Mouse (Mus musculus): ENCODE results near the gene Phactr3. TPM values are rescaled to one million over a fixed set of nuclear protein-coding genes. Genes with fewer than 3 reads are reported as not detected.

Gene Phactr3
- polyA plus RNA-seq, 1 experiment from 2014 or later = 6.5 TPM

DNA sequence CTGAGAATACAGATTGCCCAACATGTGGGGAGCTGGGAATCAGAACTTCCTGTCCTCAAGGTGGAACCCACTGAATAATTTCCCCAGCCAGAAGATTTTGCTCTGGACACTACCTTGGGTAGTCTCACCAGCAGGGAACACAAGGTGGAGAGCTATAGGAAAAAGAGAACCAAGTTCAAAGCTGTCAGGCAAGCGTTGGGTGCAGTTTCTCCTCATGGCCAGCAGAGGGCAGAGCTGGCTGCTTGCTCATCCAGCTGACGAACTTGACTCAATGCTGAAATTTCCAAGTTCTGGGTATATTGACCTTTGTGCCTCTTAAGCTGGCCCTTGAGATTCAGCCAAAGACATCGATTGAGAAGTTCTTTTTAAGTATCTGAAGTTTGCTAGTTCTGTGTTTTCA lies 18.7 kb downstream of the Phactr3 start:
- Histone ChIP-seq H3K27me3 (peaks cover 23% of the 10 kb centered on the region), H3K27ac (no peak overlapping the region), H3K4me1 (replicated peaks) (peaks cover 6% of the 10 kb centered on the region; the same call in 1 of the 2 replicates), H3K4me2 (no peak overlapping the region), H3K9me3 (replicated peaks) (no peaks in the 10 kb centered on the region), H3K36me3 (no peaks in the 10 kb centered on the region), H3K9ac (no peak overlapping the region), H3K4me3 (no peak overlapping the region)
- ATAC-seq (replicated peaks; ENCODE audit: insufficient number of reproducible peaks, insufficient read depth, low FRiP score, low read depth) = no peak
- WGBS = 6% methylated on average over 3 of the region's 3 CpGs

DNA sequence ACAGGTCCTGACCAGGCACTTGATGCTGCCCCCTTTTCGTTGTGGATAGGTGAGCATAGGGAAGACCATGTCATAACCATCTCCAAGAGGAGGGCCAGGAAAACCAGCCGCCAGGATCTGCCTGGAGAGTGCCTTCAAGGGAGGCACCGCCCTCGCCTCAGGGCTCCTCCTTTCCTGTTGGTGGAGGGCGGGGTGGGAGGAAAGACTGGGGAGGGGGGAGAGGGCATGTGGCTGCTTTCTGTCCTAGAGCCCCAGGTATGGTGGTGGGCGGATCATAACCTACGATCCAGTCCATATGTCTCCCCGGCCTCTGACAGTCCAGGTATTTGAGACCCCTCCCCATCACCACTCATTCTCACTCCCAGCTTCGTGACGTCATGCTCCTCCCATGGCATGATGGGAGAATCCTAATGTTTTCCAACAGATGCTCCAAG lies 22.7 kb downstream of the Phactr3 start:
- no peak overlapping the region for H3K27ac ChIP-seq
- H3K9me3 ChIP-seq (replicated peaks) = no peaks in the 10 kb centered on the region
- 6% methylated on average over 10 of the region's 10 CpGs for WGBS
- H3K36me3 ChIP-seq = no peaks in the 10 kb centered on the region
- peaks cover 48% of the 10 kb centered on the region for H3K27me3 ChIP-seq
- peaks cover 6% of the 10 kb centered on the region; the same call in 1 of the 2 replicates for H3K4me1 ChIP-seq (replicated peaks)
- H3K4me2 ChIP-seq = no peak overlapping the region; the same call in 1 of the 2 replicates
- no peak overlapping the region for H3K9ac ChIP-seq
- H3K4me3 ChIP-seq = no peak overlapping the region
- no peak for ATAC-seq (replicated peaks; ENCODE audit: insufficient number of reproducible peaks, insufficient read depth, low FRiP score, low read depth)

DNA sequence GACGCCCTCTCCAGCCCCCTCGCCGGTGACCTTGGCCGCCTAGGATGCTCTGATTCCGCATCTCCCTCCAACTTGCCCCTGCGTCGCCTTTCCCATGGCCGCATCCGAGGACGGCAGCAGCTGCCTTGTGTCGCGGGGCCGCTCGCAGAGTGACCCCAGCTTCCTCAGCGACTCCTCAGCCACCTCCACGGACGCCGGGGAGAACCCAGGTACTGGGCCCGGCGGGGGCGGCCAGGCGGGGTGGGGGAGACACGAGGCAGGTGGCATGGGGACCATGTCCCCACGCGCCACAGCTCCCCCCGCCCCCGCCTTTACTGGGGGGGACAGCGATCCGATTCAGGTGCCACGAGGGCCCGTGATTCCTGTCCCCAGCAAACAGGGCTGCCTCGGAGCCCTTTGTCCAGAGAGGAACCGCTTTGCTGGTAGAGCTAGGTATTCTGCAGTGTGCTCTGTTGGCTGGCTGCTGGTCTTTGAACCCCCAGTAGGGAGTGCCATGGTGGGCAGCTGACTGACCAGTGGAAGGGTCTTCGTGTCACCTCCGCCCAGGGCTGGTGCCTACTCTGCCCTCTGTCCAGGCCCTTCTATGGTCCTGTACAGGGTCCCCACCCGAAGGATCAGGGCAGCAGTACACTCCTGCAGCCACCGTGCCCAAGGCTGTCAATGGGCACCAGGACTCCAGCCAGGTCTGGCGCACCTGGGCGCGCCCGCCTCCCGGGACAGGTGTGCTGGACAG lies 23.7 kb downstream of the Phactr3 start:
- Histone ChIP-seq H3K4me3 (peak overlapping the region; percentile 26), H3K27ac (no peak overlapping the region), H3K4me2 (peak overlapping the region; percentile 55), H3K27me3 (peaks cover 53% of the 10 kb centered on the region), H3K9me3 (replicated peaks) (no peaks in the 10 kb centered on the region), H3K4me1 (replicated peaks) (peaks cover 6% of the 10 kb centered on the region; the same call in 1 of the 2 replicates), H3K9ac (no peak overlapping the region), H3K36me3 (no peaks in the 10 kb centered on the region)
- ATAC-seq (replicated peaks; ENCODE audit: insufficient number of reproducible peaks, insufficient read depth, low FRiP score, low read depth) = no peak; the same call in 1 of the 2 replicates
- 12% methylated on average over 42 of the region's 42 CpGs for WGBS

DNA sequence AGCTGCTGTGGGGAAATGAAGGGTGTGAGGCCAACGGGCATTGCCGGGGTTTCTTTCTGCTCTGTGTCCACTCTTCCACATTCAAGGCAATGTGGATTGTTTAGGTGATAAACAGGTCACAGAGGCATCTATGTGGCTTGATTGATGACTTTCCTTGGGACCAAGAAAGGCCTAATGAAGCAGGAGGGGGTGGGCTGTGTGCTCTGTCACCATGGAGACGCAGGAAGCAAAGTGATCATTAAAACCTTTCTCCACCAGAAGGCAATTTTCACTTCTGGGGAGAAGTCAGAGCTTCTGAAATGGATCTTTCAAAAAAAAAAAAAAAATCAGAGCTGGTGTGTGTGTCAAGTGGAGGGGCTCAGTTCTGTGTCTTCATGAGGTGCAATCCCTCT lies 24.2 kb downstream of the Phactr3 start:
- Histone ChIP-seq H3K36me3 (no peaks in the 10 kb centered on the region), H3K27ac (no peak overlapping the region), H3K4me3 (no peak overlapping the region), H3K9me3 (replicated peaks) (no peaks in the 10 kb centered on the region), H3K27me3 (peaks cover 54% of the 10 kb centered on the region), H3K9ac (no peak overlapping the region), H3K4me2 (no peak overlapping the region), H3K4me1 (replicated peaks) (peaks cover 6% of the 10 kb centered on the region; the same call in 1 of the 2 replicates)
- no peak for ATAC-seq (replicated peaks; ENCODE audit: insufficient number of reproducible peaks, insufficient read depth, low FRiP score, low read depth)
- WGBS = 37% methylated on average over 3 of the region's 3 CpGs

DNA sequence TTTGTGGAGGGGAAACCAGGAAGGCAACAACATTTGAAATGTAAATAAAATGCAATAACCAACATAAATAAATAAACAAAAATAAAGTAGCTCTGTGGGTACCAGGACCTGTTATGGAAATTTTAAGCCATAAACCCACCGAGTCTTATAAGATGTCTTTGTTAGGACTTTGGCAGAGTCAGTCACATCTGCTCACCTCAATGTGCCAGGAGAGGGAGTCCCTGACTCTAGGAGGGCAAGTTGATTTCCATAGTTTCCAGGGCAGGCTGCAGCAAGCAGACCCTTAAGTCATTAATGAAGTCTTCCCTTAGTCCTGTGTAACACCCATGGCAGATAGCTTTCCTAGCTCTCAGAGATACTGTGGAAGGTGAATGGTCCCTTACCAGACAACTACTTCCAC lies 25.1 kb downstream of the Phactr3 start:
- ATAC-seq (replicated peaks; ENCODE audit: insufficient number of reproducible peaks, insufficient read depth, low FRiP score, low read depth) = no peak
- H3K9me3 ChIP-seq (replicated peaks) = no peaks in the 10 kb centered on the region
- no peak overlapping the region for H3K27ac ChIP-seq
- no peak overlapping the region for H3K4me3 ChIP-seq
- no peak overlapping the region for H3K4me2 ChIP-seq
- peaks cover 6% of the 10 kb centered on the region; the same call in 1 of the 2 replicates for H3K4me1 ChIP-seq (replicated peaks)
- H3K9ac ChIP-seq = no peak overlapping the region
- WGBS = 73% methylated on average over 1 of the region's 1 CpGs
- peaks cover 53% of the 10 kb centered on the region for H3K27me3 ChIP-seq
- no peaks in the 10 kb centered on the region for H3K36me3 ChIP-seq

DNA sequence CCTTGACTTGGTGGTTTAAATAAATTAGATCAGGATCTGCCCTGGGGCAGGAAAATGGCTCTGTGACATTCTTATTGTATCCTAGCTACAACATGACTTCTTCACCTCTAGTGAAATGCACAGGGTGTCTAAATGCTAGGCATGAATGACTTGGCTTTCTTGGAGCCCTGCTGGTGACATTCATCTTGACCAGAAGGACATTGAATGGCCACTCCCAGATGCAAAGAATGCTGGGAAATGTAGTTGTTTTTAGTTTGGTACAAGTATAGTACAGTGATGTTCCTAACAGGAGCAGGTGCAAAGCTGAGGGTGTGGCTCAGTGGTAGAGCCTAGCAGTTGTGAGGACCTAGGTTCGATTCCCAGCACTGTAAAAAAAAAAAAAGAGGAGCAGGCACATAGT lies 30.5 kb downstream of the Phactr3 start:
- Histone ChIP-seq H3K4me3 (no peak overlapping the region), H3K9ac (no peak overlapping the region), H3K9me3 (replicated peaks) (no peaks in the 10 kb centered on the region), H3K4me2 (no peak overlapping the region), H3K27me3 (peaks cover 20% of the 10 kb centered on the region), H3K4me1 (replicated peaks) (no peaks in the 10 kb centered on the region), H3K36me3 (no peaks in the 10 kb centered on the region), H3K27ac (no peak overlapping the region)
- ATAC-seq (replicated peaks; ENCODE audit: insufficient number of reproducible peaks, insufficient read depth, low FRiP score, low read depth) = no peak
- WGBS = 57% methylated on average over 1 of the region's 1 CpGs

DNA sequence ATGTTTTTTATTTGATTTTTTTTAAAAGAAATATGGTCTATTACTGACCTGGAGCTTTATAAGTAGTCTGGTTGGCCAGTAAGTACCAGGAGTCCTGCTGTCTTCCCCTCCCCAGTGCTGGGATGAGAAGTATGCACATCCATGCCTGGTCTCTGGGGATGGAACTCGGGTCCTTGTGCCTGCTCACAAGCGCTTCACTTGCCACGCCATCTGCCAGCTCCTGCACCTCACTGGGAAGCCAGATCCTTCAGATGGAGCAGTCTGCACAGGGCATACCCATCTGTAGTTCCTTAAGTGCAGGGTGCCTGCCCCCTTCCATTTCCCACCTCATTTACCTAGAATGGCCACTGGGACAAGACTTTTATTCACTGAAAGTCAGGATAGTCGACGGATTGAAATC lies 31.9 kb downstream of the Phactr3 start:
- ATAC-seq (replicated peaks; ENCODE audit: insufficient number of reproducible peaks, insufficient read depth, low FRiP score, low read depth) = no peak
- H3K4me1 ChIP-seq (replicated peaks) = peaks cover 5% of the 10 kb centered on the region; the same call in 1 of the 2 replicates
- no peaks in the 10 kb centered on the region for H3K9me3 ChIP-seq (replicated peaks)
- H3K9ac ChIP-seq = no peak overlapping the region
- H3K4me2 ChIP-seq = no peak overlapping the region
- H3K27ac ChIP-seq = no peak overlapping the region
- no peaks in the 10 kb centered on the region for H3K36me3 ChIP-seq
- no peak overlapping the region for H3K4me3 ChIP-seq
- 77% methylated on average over 5 of the region's 5 CpGs for WGBS
- peaks cover 14% of the 10 kb centered on the region for H3K27me3 ChIP-seq

DNA sequence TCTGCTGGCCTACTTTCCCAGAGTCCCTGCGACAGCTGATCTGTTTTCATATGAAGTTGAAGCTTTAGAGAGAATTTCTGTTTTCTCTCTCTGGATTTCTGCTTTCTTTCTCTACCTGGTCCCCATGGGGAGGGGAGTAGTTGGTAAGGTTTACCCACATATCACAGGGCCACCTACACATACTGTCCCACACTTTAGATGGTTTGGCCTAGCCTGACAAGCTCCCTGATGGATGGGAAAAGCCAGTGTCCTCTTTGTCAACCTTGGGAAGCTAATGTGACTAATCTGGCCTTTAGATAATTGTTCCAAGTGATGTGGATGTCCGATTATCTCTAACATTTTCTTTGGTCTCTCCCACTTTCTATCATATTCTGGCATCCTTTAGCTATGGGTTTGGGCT lies 34.8 kb downstream of the Phactr3 start:
- peaks cover 15% of the 10 kb centered on the region for H3K4me1 ChIP-seq (replicated peaks)
- H3K9ac ChIP-seq = no peak overlapping the region
- H3K4me3 ChIP-seq = no peak overlapping the region
- H3K36me3 ChIP-seq = no peaks in the 10 kb centered on the region
- peaks cover 8% of the 10 kb centered on the region; the same call in 1 of the 2 replicates for H3K27me3 ChIP-seq
- no peak overlapping the region for H3K4me2 ChIP-seq
- 87% methylated on average over 2 of the region's 2 CpGs for WGBS
- no peaks in the 10 kb centered on the region for H3K9me3 ChIP-seq (replicated peaks)
- no peak overlapping the region for H3K27ac ChIP-seq
- ATAC-seq (replicated peaks; ENCODE audit: insufficient number of reproducible peaks, insufficient read depth, low FRiP score, low read depth) = no peak

DNA sequence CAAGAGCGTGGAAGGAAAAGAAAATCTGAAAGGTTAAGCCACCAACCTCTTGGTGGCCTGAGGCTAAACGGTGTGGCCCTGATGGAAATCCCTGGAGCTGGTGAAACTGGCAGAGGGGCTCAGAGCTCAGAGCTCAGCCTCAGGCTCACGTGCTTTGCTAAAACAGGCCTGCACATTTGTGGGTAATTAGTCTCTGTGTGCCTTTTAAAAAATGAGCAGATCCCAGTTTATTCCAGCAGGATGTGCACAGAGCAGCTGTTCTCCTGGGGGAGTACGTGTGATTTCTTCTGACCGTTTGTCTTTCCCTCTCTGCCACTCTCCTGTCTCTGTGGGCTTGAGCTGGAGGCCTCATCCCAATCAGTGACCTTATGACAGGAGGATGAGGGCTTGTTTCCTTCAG lies 35.4 kb downstream of the Phactr3 start:
- Histone ChIP-seq H3K9me3 (replicated peaks) (no peaks in the 10 kb centered on the region), H3K36me3 (no peaks in the 10 kb centered on the region), H3K4me1 (replicated peaks) (peaks cover 15% of the 10 kb centered on the region), H3K27me3 (peaks cover 12% of the 10 kb centered on the region), H3K4me3 (no peak overlapping the region), H3K9ac (no peak overlapping the region), H3K4me2 (no peak overlapping the region), H3K27ac (no peak overlapping the region)
- WGBS = 53% methylated on average over 5 of the region's 5 CpGs
- ATAC-seq (replicated peaks; ENCODE audit: insufficient number of reproducible peaks, insufficient read depth, low FRiP score, low read depth) = no peak

DNA sequence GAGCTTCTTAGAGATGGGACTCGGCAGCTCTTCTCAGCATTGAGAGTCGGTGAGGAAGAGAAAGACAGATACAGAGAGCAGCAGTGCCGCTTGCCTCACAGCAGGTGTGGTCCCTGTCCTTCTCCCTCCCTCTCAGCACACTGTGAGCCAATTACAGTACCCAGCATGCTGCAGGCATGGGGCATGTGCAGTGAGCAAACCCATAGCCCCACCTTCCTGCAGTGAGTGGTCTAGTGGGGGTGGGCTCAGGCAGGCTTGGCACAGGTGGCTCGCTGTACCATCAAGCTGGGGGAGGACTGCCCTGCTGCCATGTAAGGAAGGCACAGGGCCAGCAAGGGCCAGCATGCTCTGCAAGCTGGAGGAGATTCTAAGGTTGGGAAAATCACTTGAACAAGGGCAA lies 35.8 kb downstream of the Phactr3 start:
- Histone ChIP-seq H3K9ac (no peak overlapping the region), H3K4me1 (replicated peaks) (peaks cover 15% of the 10 kb centered on the region), H3K4me3 (no peak overlapping the region), H3K27ac (no peak overlapping the region), H3K27me3 (peaks cover 12% of the 10 kb centered on the region), H3K4me2 (no peak overlapping the region), H3K36me3 (no peaks in the 10 kb centered on the region), H3K9me3 (replicated peaks) (no peaks in the 10 kb centered on the region)
- WGBS = 51% methylated on average over 4 of the region's 4 CpGs
- no peak for ATAC-seq (replicated peaks; ENCODE audit: insufficient number of reproducible peaks, insufficient read depth, low FRiP score, low read depth)

DNA sequence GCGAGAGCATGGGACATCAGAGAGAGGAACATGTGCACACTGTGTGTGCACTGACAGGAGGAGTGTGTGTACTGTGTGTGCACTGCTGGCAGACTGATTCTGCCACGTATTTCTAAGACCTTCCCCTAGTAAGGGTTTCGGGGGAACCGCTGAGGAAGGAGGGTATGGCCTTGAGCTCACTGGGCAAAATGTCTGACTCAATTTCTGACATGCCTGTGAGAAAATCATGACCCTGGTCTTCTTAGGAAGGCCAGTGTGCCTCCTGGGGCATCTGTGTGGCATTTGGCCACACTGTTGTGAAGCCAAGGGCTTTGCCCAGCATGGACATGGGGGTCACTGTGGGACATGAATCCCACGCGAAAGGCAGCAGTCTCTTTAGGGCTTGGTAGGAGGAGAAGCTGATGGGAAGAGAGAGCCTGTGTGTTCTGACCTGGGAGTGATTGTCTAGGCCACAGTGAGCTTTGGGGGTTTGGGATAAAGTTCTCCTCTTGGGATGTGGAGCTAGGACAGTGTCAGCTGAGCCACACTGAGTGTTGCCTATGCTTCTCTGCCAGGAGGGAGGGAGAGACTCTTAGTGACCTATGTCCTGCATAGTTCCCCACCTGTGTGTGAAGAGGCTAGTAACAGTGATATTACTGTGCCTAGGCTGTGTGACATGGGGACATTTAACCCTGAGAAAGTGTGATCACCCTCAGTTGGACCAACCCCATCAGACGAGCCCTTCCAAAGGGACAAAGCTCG lies 36.6 kb downstream of the Phactr3 start:
- Histone ChIP-seq H3K4me1 (replicated peaks) (peaks cover 15% of the 10 kb centered on the region), H3K4me2 (no peak overlapping the region), H3K27me3 (peaks cover 12% of the 10 kb centered on the region), H3K9me3 (replicated peaks) (no peaks in the 10 kb centered on the region), H3K4me3 (no peak overlapping the region), H3K27ac (no peak overlapping the region), H3K9ac (no peak overlapping the region), H3K36me3 (no peaks in the 10 kb centered on the region)
- 72% methylated on average over 8 of the region's 8 CpGs for WGBS
- ATAC-seq (replicated peaks; ENCODE audit: insufficient number of reproducible peaks, insufficient read depth, low FRiP score, low read depth) = no peak

Measured in heart, embryonic 15.5 days (tissue).